Mouse (Mus musculus) hindbrain, embryonic 16.5 days (tissue): ENCODE measurements at regions not wholly inside any gene's neighbourhood (a gene's known extent, or its start where the extent isn't known, plus 50 kb on each side); places are given as distances from the start of the nearest gene placed in this dataset.

Source experiments
- ATAC-seq: fragments of 200-750 bp; cut with Nextera tagmentation; 2 replicates; pipeline ENCODE4 v1.8.0; 2017; ENCODE audit warnings: moderate TSS enrichment, moderate library complexity
- H3K27ac ChIP-seq: fragments of 300-500 bp; sonication (generic); 2 replicates; pipeline ENCODE4 v1.5.1; 2014; ENCODE audit warnings: low read depth, mild to moderate bottlenecking, control low read depth, low read length, moderate library complexity
- H3K27me3 ChIP-seq: fragments of 300-500 bp; sonication (generic); replicated peaks from 2 replicates; pipeline ENCODE4 v1.6.1; 2014; ENCODE audit warnings: low read length; ENCODE audit not compliant: control insufficient read depth, insufficient read depth
- H3K36me3 ChIP-seq: fragments of 300-500 bp; sonication (generic); 2 replicates; pipeline ENCODE4 v1.6.1; 2014; ENCODE audit warnings: mild to moderate bottlenecking, low read length, moderate library complexity, mixed read lengths; ENCODE audit not compliant: control insufficient read depth, insufficient read depth
- H3K4me1 ChIP-seq: fragments of 300-500 bp; sonication (generic); 2 replicates; pipeline ENCODE4 v1.6.1; 2014; ENCODE audit warnings: low read depth, low read length; ENCODE audit not compliant: control insufficient read depth, insufficient read depth
- H3K4me2 ChIP-seq: fragments of 300-500 bp; sonication (generic); 2 replicates; pipeline ENCODE4 v1.6.1; 2014; ENCODE audit warnings: mild to moderate bottlenecking, low read length, control low read depth, moderate library complexity
- H3K4me3 ChIP-seq: fragments of 300-500 bp; sonication (generic); 2 replicates; pipeline ENCODE4 v1.5.1; 2014; ENCODE audit warnings: mild to moderate bottlenecking, low read length, control low read depth, moderate library complexity
- H3K9ac ChIP-seq: fragments of 300-500 bp; sonication (generic); 2 replicates; pipeline ENCODE4 v1.6.1; 2014; ENCODE audit warnings: low read depth, mild to moderate bottlenecking, control low read depth, low read length, moderate library complexity
- H3K9me3 ChIP-seq: fragments of 300-500 bp; sonication (generic); 2 replicates; pipeline ENCODE4 v1.6.1; 2014; ENCODE audit warnings: mild to moderate bottlenecking, low read length, moderate library complexity; ENCODE audit not compliant: control insufficient read depth
- WGBS: fragments of 180-500 bp; shearing (Covaris S2); extraction: QIAGEN DNeasy Blood & Tissue Kit; methylation state at CpG from one replicate; pipeline ENCODE4 v1.1.7; 2014; 5-methylcytosine and 5-hydroxymethylcytosine counted together

DNA sequence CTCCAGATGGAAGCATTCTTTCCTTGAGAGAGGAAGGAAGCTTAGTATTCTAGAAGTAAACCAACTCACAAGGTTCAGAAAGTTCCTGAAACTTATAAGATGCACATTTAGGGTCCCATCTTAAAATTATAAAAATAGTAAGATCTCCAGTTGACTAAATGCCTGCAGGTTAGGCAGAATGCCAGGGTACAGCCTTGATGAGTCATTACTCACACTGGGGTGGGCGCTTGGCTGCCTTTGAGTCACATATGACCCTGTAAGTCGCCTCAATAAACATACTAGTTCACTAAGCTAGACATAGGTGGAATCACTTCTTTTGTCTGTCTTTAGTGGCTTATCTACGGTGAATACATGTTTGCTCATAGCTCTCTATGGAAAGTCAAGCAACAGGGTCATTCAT is 87.9 kb upstream of the Vangl1 start:
- Histone ChIP-seq H3K36me3 (no peaks in the 10 kb centered on the region), H3K27me3 (no peaks in the 10 kb centered on the region), H3K9ac (no peak overlapping the region), H3K4me2 (no peak overlapping the region), H3K4me1 (no peaks in the 10 kb centered on the region), H3K9me3 (no peaks in the 10 kb centered on the region), H3K4me3 (no peak overlapping the region), H3K27ac (no peak overlapping the region)
- WGBS, result 89% methylated on average over 3 of the region's 3 CpGs
- no peak for ATAC-seq

DNA sequence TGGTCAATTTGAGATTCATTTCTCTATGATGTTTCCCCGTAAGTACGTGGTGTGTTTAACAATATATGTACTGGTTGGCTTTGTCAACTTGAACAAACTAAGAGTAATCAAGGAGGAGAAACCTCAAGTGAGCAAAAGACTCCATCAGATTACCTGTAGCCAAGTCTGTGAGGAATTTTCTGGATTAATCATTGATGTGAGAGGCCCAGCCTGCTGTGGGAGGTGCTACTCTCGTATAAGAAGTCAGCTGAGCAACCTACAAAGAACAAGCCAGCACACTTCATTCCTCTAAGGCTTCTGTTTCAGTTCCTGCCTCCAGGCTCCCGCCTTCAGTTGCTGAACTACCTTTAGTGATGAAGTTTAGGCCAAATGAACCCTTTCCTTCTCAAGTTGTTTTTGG is 77.5 kb upstream of the Vangl1 start:
- Histone ChIP-seq H3K9me3 (0 out of 2 replicates have a peak, but pooled peaks cover 2% of the 10 kb centered on the region), H3K27me3 (no peaks in the 10 kb centered on the region), H3K9ac (no peak overlapping the region), H3K4me2 (no peak overlapping the region), H3K4me3 (no peak overlapping the region), H3K4me1 (no peaks in the 10 kb centered on the region), H3K27ac (no peak overlapping the region), H3K36me3 (no peaks in the 10 kb centered on the region)
- ATAC-seq, result no peak
- WGBS, result 88% methylated on average over 4 of the region's 4 CpGs

DNA sequence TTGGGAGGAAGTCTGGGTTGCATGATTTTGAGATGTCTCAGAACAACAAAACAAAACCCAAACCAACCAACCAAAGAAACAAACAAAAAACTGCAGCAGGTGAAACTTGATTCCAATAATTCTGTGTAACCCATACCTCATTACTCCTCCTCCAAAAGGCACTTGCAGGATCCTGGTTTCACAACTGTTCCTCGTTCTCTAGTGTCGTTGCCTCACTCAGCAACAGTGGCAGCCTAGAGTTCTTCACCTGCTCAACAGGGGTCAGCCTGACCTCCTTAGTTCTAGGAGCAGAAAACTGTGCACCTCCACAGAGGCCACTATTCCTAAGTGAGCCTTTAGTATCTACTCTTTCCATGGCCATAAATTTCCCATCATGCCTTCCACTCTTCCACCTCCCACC is 72.3 kb upstream of the Vangl1 start:
- Histone ChIP-seq H3K9me3 (no peaks in the 10 kb centered on the region), H3K9ac (no peak overlapping the region), H3K36me3 (no peaks in the 10 kb centered on the region), H3K27me3 (no peaks in the 10 kb centered on the region), H3K4me3 (no peak overlapping the region), H3K27ac (no peak overlapping the region), H3K4me2 (no peak overlapping the region), H3K4me1 (no peaks in the 10 kb centered on the region)
- ATAC-seq, result no peak
- WGBS, result 81% methylated on average over 2 of the region's 2 CpGs

DNA sequence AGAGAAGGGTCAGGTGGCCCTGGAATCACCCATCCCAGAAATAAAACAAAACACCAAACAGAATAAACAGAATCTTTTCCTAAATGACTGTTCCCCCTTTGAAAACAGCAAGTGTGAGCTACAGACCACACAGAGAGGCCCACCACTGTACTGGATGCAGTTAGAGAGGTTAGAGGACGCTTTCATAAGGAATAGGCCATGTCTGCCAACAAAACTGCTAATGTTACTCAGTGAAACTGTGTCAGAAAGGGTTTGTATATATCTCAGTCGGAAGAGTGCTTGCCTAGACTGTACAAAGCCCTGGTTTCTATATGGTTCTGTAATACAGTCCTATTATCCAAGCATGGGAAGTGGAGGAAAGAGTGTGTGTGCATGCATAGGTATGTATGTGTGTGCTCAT is 71.8 kb upstream of the Vangl1 start:
- Histone ChIP-seq H3K27me3 (no peaks in the 10 kb centered on the region), H3K4me2 (no peak overlapping the region), H3K27ac (no peak overlapping the region), H3K9me3 (no peaks in the 10 kb centered on the region), H3K4me3 (no peak overlapping the region), H3K9ac (no peak overlapping the region), H3K4me1 (no peaks in the 10 kb centered on the region), H3K36me3 (no peaks in the 10 kb centered on the region)
- WGBS, result 87% methylated on average over 2 of the region's 2 CpGs
- no peak for ATAC-seq

DNA sequence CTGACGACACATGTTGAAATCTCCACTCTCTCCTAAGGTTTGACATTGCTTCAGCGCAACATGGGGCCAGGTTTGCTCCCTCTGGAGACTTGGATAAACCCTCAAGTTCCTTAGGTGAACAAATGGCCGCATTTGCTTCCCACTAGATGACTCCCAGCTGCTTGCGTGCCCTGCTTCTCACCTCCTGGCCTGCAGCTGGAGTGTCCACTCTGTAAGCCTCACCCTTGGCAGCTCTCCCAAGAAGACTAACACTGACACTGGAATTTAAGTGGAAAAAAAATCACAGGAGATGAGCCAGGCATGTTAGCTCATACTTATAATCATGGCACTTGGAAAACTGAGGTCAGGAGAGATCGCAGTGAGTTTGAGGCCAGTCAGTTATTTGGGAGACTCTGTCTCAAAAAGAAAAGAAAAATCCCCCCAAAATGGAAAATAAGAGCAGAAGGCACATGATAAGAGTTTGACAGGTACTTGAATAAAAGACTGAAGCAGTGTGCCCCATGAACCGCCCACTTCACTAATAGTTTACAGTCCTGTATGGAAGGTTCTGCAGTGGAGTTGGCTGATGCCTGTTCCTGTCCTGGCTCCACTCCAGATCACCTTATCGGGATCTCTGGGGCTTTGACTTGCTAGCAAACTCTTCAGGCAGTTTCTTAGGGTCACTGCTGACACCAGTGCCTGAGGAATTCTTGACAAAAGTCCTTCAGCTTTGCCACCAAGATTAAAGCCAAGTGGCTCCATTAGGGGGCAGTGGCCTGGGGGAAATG is 70.9 kb upstream of the Vangl1 start:
- H3K4me3 ChIP-seq, result no peak overlapping the region
- no peaks in the 10 kb centered on the region for H3K36me3 ChIP-seq
- no peaks in the 10 kb centered on the region for H3K9me3 ChIP-seq
- ATAC-seq, result no peak
- H3K27me3 ChIP-seq, result no peaks in the 10 kb centered on the region
- H3K4me1 ChIP-seq, result no peaks in the 10 kb centered on the region
- 86% methylated on average over 7 of the region's 7 CpGs for WGBS
- no peak overlapping the region for H3K4me2 ChIP-seq
- H3K9ac ChIP-seq, result no peak overlapping the region
- H3K27ac ChIP-seq, result no peak overlapping the region

DNA sequence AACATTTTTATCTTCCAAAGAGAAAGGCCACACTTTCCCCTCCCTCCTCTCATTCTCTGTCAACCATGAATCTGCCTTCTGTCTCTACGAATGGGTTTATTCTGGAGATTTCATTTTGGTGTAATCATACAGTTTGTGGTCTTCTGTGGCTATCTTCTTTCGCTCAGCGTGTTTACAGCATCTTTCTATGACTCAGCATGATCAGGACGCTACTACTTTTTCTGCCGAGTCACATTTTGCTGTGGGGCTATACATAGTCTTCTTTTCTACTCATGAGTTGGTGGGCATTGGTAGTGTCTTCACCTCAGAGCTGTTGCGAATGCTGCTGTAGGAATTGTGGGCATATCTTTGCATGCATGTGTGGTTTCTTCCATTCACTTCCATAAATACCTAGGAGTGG is 66.3 kb upstream of the Vangl1 start:
- Histone ChIP-seq H3K27ac (no peak overlapping the region), H3K9ac (no peak overlapping the region), H3K4me3 (no peak overlapping the region), H3K4me2 (no peak overlapping the region), H3K36me3 (no peaks in the 10 kb centered on the region), H3K4me1 (no peaks in the 10 kb centered on the region), H3K27me3 (no peaks in the 10 kb centered on the region), H3K9me3 (no peaks in the 10 kb centered on the region)
- 94% methylated on average over 6 of the region's 6 CpGs for WGBS
- no peak for ATAC-seq

DNA sequence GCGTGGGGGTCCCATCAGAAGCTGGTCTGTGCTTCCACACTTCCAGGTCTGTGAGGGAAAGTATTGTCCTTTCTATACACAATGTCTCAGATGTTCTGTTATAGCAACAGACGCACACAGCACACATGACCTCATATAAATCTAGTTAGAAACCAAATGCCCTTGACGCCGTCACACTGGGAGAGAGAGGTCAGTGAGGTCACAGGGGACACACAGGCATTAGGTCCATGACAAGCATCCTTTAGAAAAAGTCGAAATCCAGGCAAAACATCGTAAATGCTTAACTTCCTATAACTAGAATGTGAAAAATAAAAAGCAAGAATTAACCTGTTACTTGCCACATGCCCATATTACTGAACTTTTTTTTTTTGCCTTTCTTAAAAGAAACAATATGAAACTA is 65.8 kb upstream of the Vangl1 start:
- Histone ChIP-seq H3K27ac (no peak overlapping the region), H3K4me1 (no peaks in the 10 kb centered on the region), H3K27me3 (no peaks in the 10 kb centered on the region), H3K9ac (no peak overlapping the region), H3K9me3 (no peaks in the 10 kb centered on the region), H3K36me3 (no peaks in the 10 kb centered on the region), H3K4me3 (no peak overlapping the region), H3K4me2 (no peak overlapping the region)
- 59% methylated on average over 6 of the region's 6 CpGs for WGBS
- ATAC-seq, result no peak

DNA sequence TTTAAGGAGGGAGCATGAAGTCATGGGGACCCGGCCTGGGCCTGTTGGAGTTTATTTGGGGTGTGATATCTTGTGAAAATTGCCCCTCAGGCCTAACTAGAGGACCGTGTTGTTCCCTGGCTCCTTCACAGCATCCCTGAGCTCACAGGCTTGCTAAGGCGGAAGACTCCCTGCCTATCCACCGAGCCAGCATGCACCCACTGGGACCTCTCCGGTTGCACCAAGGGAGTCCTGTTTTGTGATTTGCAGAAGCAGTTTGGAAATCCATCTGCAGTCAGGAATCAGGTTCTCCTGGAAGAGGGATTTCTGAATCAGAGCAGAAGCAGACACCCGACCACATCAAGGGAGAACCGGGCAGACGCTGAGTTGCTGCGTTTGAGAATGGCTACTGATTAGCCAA is 61.6 kb upstream of the Vangl1 start:
- Histone ChIP-seq H3K4me2 (no peak overlapping the region), H3K4me3 (no peak overlapping the region), H3K27me3 (no peaks in the 10 kb centered on the region), H3K27ac (no peak overlapping the region), H3K9me3 (no peaks in the 10 kb centered on the region), H3K4me1 (no peaks in the 10 kb centered on the region), H3K36me3 (no peaks in the 10 kb centered on the region), H3K9ac (no peak overlapping the region)
- 76% methylated on average over 9 of the region's 9 CpGs for WGBS
- no peak for ATAC-seq

DNA sequence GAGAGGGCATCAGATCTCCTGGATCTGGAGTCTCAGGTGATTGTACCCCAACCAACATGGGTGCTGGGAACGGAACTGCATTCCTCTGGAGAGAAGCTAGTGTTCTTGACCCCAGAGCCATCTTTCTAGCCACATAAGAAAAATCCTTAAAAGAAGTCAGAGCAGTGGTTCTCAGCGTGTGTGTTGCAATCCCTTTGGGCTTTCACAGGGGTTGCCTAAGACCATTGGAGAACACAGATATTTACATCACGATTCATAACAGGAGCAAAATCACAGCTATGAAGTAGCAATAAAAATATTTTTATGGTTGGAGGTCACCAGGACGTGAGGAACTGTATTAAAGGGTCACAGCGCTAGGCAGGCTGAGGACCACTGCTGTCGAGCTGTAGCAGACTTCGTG is 60.7 kb upstream of the Vangl1 start:
- H3K36me3 ChIP-seq, result no peaks in the 10 kb centered on the region
- no peak for ATAC-seq
- no peak overlapping the region for H3K4me2 ChIP-seq
- no peaks in the 10 kb centered on the region for H3K27me3 ChIP-seq
- H3K9me3 ChIP-seq, result no peaks in the 10 kb centered on the region
- no peak overlapping the region for H3K9ac ChIP-seq
- WGBS, result 78% methylated on average over 7 of the region's 7 CpGs
- H3K4me1 ChIP-seq, result no peaks in the 10 kb centered on the region
- H3K4me3 ChIP-seq, result no peak overlapping the region
- no peak overlapping the region for H3K27ac ChIP-seq

DNA sequence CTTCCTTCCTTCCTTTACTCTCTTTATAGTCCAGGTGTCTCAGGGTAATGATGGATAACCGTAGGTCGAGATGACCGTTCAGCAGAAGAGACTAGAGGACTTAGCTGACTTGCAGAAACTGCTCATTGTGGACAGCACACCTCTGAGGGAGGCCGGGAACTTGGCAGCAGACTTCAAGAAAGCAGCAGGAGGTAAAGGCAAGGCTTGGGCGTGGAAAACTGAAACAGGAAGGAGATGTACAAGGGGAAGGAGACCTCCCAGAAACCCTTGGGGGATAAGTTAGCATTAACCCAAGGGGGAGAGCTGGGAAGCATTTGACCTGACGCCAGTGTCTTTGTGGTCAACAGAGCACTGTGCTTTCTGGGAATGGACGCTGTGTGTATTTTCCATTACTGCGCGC is 58.8 kb upstream of the Vangl1 start:
- Histone ChIP-seq H3K4me3 (no peak overlapping the region), H3K4me2 (no peak overlapping the region), H3K9ac (no peak overlapping the region), H3K9me3 (no peaks in the 10 kb centered on the region), H3K4me1 (no peaks in the 10 kb centered on the region), H3K27me3 (no peaks in the 10 kb centered on the region), H3K27ac (no peak overlapping the region), H3K36me3 (no peaks in the 10 kb centered on the region)
- ATAC-seq, result no peak
- 62% methylated on average over 9 of the region's 9 CpGs for WGBS
